Mouse (Mus musculus) gastrocnemius, postnatal 4 days (tissue): ENCODE measurements around the gene Pbx4. TPM values are rescaled to one million over a fixed set of nuclear protein-coding genes. Genes with fewer than 3 reads are reported as not detected.

Source experiments
- DNase-seq, 2 experiments: peaks; one replicate each; pipeline ENCODE4 v3.0.0; 2021 to 2022; ENCODE audit warnings: low spot score in 2 of 2, mixed read lengths in 2 of 2
- total RNA-seq, 2 experiments: library from RNA; stranded (reverse); gene quantifications; 2 replicates each; pipeline ENCODE4 v1.2.3; 2021

Gene Pbx4
- total RNA-seq, 2 experiments from 2014 or later: 1.4 to 1.9 TPM

DNA sequence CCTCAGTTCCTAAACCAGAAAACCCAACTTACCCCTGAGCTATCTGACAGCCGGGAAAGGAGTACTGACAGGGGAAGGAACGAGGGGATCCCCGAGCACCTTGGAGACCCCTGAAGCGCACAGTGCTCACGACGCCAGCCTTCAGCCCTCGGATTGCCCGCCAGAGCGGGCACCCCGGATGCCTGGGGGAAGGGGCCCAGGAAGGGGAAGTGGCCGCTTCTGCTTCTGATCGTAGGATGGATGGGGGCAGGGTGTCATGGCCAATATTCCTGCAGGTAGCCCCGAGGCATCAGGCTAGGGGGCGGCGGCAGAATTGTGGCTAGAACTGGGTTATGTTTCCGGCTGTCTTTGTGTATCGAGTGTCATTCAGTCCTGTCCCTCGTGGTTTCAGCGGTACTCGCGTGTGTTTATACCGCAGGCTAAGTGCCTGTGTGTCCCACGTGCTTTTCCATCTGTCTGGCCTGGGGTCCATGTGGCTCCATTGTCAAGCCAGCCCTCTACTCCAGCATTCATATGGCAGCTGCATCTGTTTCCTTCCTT, 23.4 kb upstream of the Pbx4 start:
- DNase-seq: no peak

- DNase-seq: no peak
These were observed 22.5 kb upstream of the Pbx4 start for GRCm38 (mm10) chr8:69809820-69810219.

DNA sequence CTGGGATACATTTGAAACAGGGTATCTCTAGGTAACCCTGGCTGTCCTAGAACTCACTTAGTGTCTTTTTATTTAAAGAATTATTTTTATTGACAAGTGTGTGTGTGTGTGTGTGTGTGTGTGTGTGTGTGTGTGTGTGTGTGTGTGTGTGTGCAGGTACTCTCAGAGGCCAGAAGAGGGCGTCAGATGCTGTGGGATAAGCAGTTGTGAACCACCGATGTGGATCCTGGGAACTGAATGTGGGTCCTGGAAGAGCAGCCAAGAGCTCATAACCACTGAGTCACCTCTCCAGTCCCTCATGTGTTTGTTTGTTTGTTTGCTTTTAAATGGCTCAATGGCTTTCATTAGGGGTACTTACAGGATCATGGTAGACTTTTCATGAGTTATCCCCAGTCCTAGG, 17.4 kb upstream of the Pbx4 start:
- no peak for DNase-seq

DNA sequence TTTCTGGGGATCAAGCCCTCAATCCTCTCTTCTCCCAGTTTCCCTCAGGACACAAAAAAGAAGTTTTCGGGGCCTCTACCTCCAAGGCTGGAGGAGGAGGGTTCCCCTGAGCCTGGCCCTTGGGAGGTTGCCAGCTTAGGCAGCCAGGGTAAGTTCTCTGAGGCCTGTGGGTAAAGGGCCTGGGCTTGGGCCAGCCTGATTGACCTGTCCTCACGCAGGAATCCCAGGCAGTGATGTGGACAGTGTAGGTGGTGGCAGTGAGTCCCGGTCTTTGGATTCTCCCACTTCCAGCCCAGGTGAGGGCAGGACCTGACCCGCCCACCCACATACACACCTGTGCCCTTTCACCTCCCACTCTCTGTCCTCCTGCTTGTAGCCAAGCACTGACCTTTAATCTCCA, 16.9 kb upstream of the Pbx4 start:
- DNase-seq: no peak

GRCm38 (mm10) chr8:69820466-69820865, 11.8 kb upstream of the Pbx4 start:
- DNase-seq: no peak

- DNase-seq: no peak
These were observed 10.3 kb upstream of the Pbx4 start for GRCm38 (mm10) chr8:69821971-69822385.

GRCm38 (mm10) chr8:69822386-69823191, 9.7 kb upstream of the Pbx4 start, which contains the start of gene Lpar2:
Lpar2 (plus strand) TSS chr8:69822429.
- no peak for DNase-seq

- no peak for DNase-seq
These were observed 5.9 kb upstream of the Pbx4 start for GRCm38 (mm10) chr8:69826371-69826770.

GRCm38 (mm10) chr8:69837057-69837682, 4.9 kb downstream of the Pbx4 start:
- no peak for DNase-seq

- DNase-seq: no peak
These were observed 15.1 kb downstream of the Pbx4 start for GRCm38 (mm10) chr8:69847167-69848065.

DNA sequence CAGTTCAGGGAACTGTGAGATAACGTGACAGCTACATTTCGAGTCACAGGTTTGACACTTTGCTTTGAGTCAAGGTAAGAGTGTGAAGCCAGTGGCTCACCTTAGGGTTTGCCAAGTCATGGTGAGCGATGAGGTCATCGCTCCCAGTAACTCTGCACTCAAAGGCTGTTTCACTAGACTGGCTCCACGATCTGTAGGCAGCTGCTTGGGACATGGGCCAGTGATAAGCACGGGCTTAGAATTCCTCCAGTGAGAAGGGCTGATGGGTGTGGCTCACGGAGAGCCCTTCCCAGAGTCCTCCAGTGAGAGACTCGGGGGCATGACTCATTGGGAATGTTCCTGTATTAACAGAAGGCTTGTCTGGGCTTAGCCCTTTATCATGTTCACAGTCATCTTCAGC, 16.7 kb downstream of the Pbx4 start:
- peak in 1 of 2 experiments; percentile 34 for DNase-seq

DNA sequence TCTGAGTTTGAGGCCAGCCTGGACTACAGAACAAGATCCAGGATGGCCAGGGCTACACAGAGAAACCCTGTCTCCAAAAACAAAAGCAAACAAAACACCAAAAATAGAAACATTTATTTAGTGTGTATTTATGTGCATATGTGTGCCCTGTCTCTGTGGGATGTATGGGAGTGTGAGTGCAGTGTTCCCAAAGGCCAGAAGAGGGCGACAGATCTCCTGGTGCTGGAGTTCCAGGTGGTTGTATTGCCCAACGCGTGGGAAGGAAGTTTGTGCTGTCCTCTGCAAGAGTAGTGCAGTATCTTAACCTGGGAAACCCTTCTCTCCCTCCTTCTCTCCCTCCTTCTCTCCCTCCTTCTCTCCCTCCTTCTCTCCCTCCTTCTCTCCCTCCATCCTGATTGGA, 17.6 kb downstream of the Pbx4 start:
- DNase-seq: no peak

GRCm38 (mm10) chr8:69850926-69851506, 18.7 kb downstream of the Pbx4 start:
- no peak for DNase-seq

DNA sequence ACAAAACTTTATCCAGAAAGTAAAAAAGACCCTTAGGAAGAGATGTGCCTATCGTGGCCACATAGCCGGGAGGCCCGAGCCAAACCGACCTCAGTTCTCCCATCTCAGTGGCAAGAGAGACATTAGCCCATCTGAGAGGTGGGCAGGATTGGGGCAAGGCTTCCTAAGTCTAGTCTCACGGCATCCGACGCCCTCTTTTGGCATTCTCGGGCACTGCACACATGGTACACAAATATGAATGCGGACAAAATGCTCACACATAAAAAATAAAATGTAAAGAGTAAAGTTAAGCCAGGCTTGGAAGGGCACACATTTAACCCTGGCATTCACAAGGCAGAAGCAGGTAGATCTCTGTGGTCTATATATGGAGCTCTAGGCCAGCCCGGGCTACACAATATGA, 21.6 kb downstream of the Pbx4 start:
- no peak for DNase-seq

DNA sequence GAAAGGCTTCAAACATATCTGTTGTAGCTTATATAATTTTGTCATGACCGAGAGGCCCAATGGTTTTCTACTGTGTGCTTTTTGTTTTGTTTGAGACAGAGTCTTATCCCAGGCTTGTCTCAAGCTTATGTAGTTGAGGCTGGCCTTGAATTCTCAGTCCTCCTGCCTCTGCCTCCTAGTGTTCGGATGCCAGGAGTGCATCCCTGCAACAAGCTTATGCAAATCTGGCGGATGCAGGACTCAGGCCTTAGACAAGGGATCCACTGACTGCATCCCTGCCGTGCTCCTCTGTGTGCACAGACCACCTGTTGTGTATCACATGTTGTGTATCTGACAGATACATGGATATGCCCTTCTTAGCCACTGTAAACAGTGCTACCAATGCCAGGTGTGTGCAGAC, 28.5 kb downstream of the Pbx4 start:
- DNase-seq: no peak

GRCm38 (mm10) chr8:69861251-69861650, 29.0 kb downstream of the Pbx4 start:
- no peak for DNase-seq

- no peak for DNase-seq
These were observed 31.2 kb downstream of the Pbx4 start for GRCm38 (mm10) chr8:69863387-69864020.

GRCm38 (mm10) chr8:69864180-69864579, 31.9 kb downstream of the Pbx4 start:
- no peak for DNase-seq

GRCm38 (mm10) chr8:69867696-69868326, 35.5 kb downstream of the Pbx4 start:
- no peak for DNase-seq
